Mouse (Mus musculus) MEL (cell line): Measurements from ENCODE around the gene Polr3gl. TPM values are rescaled to one million over a fixed set of nuclear protein-coding genes. Genes with fewer than 3 reads are reported as not detected.

ENCODE experiments used
- DNase-seq: peaks from one replicate; pipeline ENCODE4 v3.0.0; 2011; ENCODE audit warnings: low read depth, low spot score
- H3K27ac ChIP-seq: 2 replicates; pipeline ENCODE4 v1.5.1; 2012; ENCODE audit warnings: low read depth, mild to moderate bottlenecking, control low read depth, low read length, moderate library complexity; ENCODE audit not compliant: control insufficient read depth
- H3K27me3 ChIP-seq, 2 experiments: fragments of 150-350 bp in 1 of 2; sonication (generic) in 1 of 2; 2 replicates each; pipeline ENCODE4 v1.6.1; 2012; ENCODE audit warnings: low read length in 2 of 2, mild to moderate bottlenecking in 2 of 2, improper control_type of control experiment in 1 of 2, moderate library complexity in 1 of 2; ENCODE audit not compliant: insufficient read depth in 2 of 2, control insufficient read depth in 1 of 2
- H3K36me3 ChIP-seq, 2 experiments: 2 replicates each; pipeline ENCODE4 v1.6.1; 2012 to 2014; ENCODE audit warnings: low read length in 2 of 2, improper control_type of control experiment in 1 of 2, inconsistent platforms in 1 of 2, mild to moderate bottlenecking in 1 of 2; ENCODE audit not compliant: insufficient read depth in 2 of 2, control insufficient read depth in 1 of 2
- H3K4me1 ChIP-seq, 2 experiments: fragments of 150-350 bp in 1 of 2; sonication (generic) in 1 of 2; 2 replicates each; pipeline ENCODE4 v1.6.1; 2012; ENCODE audit warnings: low read length in 2 of 2, improper control_type of control experiment in 1 of 2, mild to moderate bottlenecking in 1 of 2; ENCODE audit not compliant: insufficient read depth in 2 of 2, control insufficient read depth in 1 of 2
- H3K4me3 ChIP-seq, 2 experiments: fragments of 150-350 bp in 1 of 2; sonication (generic) in 1 of 2; 2 replicates each; pipeline ENCODE4 v1.5.1; 2012; ENCODE audit warnings: low read depth in 2 of 2, low read length in 2 of 2, mild to moderate bottlenecking in 2 of 2, moderate library complexity in 2 of 2, control low read depth in 1 of 2, improper control_type of control experiment in 1 of 2; ENCODE audit not compliant: control insufficient read depth in 1 of 2, insufficient read depth in 1 of 2
- H3K79me2 ChIP-seq: 2 replicates; pipeline ENCODE4 v1.6.1; 2012; ENCODE audit warnings: mild to moderate bottlenecking, low read length, moderate library complexity; ENCODE audit not compliant: control insufficient read depth, poor library complexity, insufficient read depth
- H3K9ac ChIP-seq: 2 replicates; pipeline ENCODE4 v1.6.1; 2012; ENCODE audit warnings: low read depth, mild to moderate bottlenecking, control low read depth, low read length, moderate library complexity; ENCODE audit not compliant: control insufficient read depth, poor library complexity, severe bottlenecking
- H3K9me3 ChIP-seq: fragments of 150-350 bp; sonication (generic); replicated peaks from 2 replicates; pipeline ENCODE4 v1.6.1; 2012; ENCODE audit warnings: mild to moderate bottlenecking, low read length, improper control_type of control experiment, moderate library complexity; ENCODE audit not compliant: insufficient read depth
- CHD1 ChIP-seq: IDR thresholded peaks from 2 replicates; pipeline ENCODE4 v1.6.1; 2012; ENCODE audit warnings: low read depth, mild to moderate bottlenecking, inconsistent platforms, low read length, improper control_type of control experiment
- CHD2 ChIP-seq: IDR thresholded peaks from 2 replicates; pipeline ENCODE4 v1.6.1; 2011; ENCODE audit warnings: low read length, improper control_type of control experiment
- CTCF ChIP-seq, 3 experiments: IDR thresholded peaks in 2 of 3; conservative IDR thresholded peaks in 1 of 3; 2 replicates each; pipeline ENCODE4 v1.5.1; 2011 to 2012; ENCODE audit warnings: low read length in 3 of 3, low read depth in 2 of 3, mild to moderate bottlenecking in 2 of 3, improper control_type of control experiment in 1 of 3, inconsistent platforms in 1 of 3, mixed read lengths in 1 of 3, moderate library complexity in 1 of 3; ENCODE audit not compliant: control insufficient read depth in 1 of 3, insufficient read depth in 1 of 3, poor library complexity in 1 of 3, severe bottlenecking in 1 of 3
- E2F4 ChIP-seq: IDR thresholded peaks from 2 replicates; pipeline ENCODE4 v1.6.1; 2011; ENCODE audit warnings: low read depth, low read length, improper control_type of control experiment, borderline replicate concordance
- ETS1 ChIP-seq: IDR thresholded peaks from 2 replicates; pipeline ENCODE4 v1.6.1; 2012; ENCODE audit warnings: low read depth, mild to moderate bottlenecking, inconsistent platforms, low read length, improper control_type of control experiment, moderate library complexity
- JUND ChIP-seq: IDR thresholded peaks from 2 replicates; pipeline ENCODE4 v1.6.1; 2011; ENCODE audit warnings: low read depth, mild to moderate bottlenecking, improper control_type of control experiment, low read length
- KAT2A ChIP-seq: conservative IDR thresholded peaks from 2 replicates; pipeline ENCODE4 v1.6.1; 2012; ENCODE audit warnings: low read depth, low read length, improper control_type of control experiment, inconsistent platforms
- MAFK ChIP-seq: IDR thresholded peaks from 2 replicates; pipeline ENCODE4 v1.6.1; 2011; ENCODE audit warnings: low read depth, mild to moderate bottlenecking, low read length, improper control_type of control experiment, borderline replicate concordance
- MEF2A ChIP-seq: IDR thresholded peaks from 2 replicates; pipeline ENCODE4 v1.6.1; 2014; ENCODE audit warnings: low read depth, mild to moderate bottlenecking, inconsistent platforms, low read length, improper control_type of control experiment; ENCODE audit not compliant: poor library complexity, insufficient replicate concordance, severe bottlenecking; ENCODE audit errors: extremely low read depth
- MXI1 ChIP-seq: IDR thresholded peaks from 2 replicates; pipeline ENCODE4 v1.6.1; 2011; ENCODE audit warnings: mild to moderate bottlenecking, low read depth, low read length, improper control_type of control experiment
- MYB ChIP-seq: IDR thresholded peaks from 2 replicates; pipeline ENCODE4 v1.6.1; 2011; ENCODE audit warnings: mild to moderate bottlenecking, low read depth, low read length, improper control_type of control experiment
- MYC ChIP-seq: IDR thresholded peaks from 2 replicates; pipeline ENCODE4 v1.6.1; 2011; ENCODE audit warnings: low read depth, mild to moderate bottlenecking, low read length, improper control_type of control experiment, moderate library complexity
- SIN3A ChIP-seq: IDR thresholded peaks from 2 replicates; pipeline ENCODE4 v1.6.1; 2012; ENCODE audit warnings: low read length, improper control_type of control experiment, inconsistent platforms
- TAL1 ChIP-seq: IDR thresholded peaks from 2 replicates; pipeline ENCODE4 v1.6.1; 2012; ENCODE audit warnings: mild to moderate bottlenecking, inconsistent platforms, low read length, moderate library complexity, mixed read lengths
- TBP ChIP-seq: IDR thresholded peaks from 2 replicates; pipeline ENCODE4 v1.8.0; 2011; ENCODE audit warnings: low read depth, low read length, improper control_type of control experiment
- TCF12 ChIP-seq: IDR thresholded peaks from 2 replicates; pipeline ENCODE4 v1.6.1; 2014; ENCODE audit warnings: low read depth, mild to moderate bottlenecking, inconsistent platforms, low read length, improper control_type of control experiment, moderate library complexity
- UBTF ChIP-seq: IDR thresholded peaks from 2 replicates; pipeline ENCODE4 v1.6.1; 2012; ENCODE audit warnings: low read depth, mild to moderate bottlenecking, inconsistent platforms, low read length, improper control_type of control experiment, moderate library complexity, borderline replicate concordance; ENCODE audit not compliant: insufficient read depth
- USF2 ChIP-seq, 2 experiments: IDR thresholded peaks; 2 replicates each; pipeline ENCODE4 v1.6.1; 2011 to 2012; ENCODE audit warnings: improper control_type of control experiment in 2 of 2, low read length in 2 of 2, borderline replicate concordance in 1 of 2, inconsistent platforms in 1 of 2, low read depth in 1 of 2, mild to moderate bottlenecking in 1 of 2; ENCODE audit not compliant: insufficient read depth in 1 of 2
- ZKSCAN1 ChIP-seq: IDR thresholded peaks from 2 replicates; pipeline ENCODE4 v1.6.1; 2012; ENCODE audit warnings: low read depth, mild to moderate bottlenecking, inconsistent platforms, low read length, improper control_type of control experiment, moderate library complexity
- ZMIZ1 ChIP-seq: IDR thresholded peaks from 2 replicates; pipeline ENCODE4 v1.6.1; 2012; ENCODE audit warnings: low read depth, mild to moderate bottlenecking, inconsistent platforms, low read length, improper control_type of control experiment, moderate library complexity
- ZNF384 ChIP-seq: IDR thresholded peaks from 2 replicates; pipeline ENCODE4 v1.6.1; 2012; ENCODE audit warnings: low read depth, mild to moderate bottlenecking, inconsistent platforms, low read length, improper control_type of control experiment
- polyA plus RNA-seq, 2 experiments: library from polyadenylated mRNA; stranded (reverse) in 1 of 2; unstranded in 1 of 2; fragments of >175 nt in 1 of 2; fragments of >200 nt in 1 of 2; gene quantifications; 2 replicates each; pipeline versions ENCODE4 v1.2.1 to v1.2.4; 2012; ENCODE audit warnings: low replicate concordance in 2 of 2, low read depth in 1 of 2; ENCODE audit not compliant: insufficient read length in 2 of 2, insufficient read depth in 1 of 2, missing spikeins in 1 of 2
- total RNA-seq: library from RNA; depleted of rRNA; stranded (reverse); fragments of 300-350 nt; gene quantifications from 2 replicates; pipeline ENCODE4 v1.2.3, GENCODE M21; 2012

Polr3gl gene
- total and polyA plus RNA-seq, 3 experiments, result 31.1 to 39.8 TPM; not detected in 1

DNA sequence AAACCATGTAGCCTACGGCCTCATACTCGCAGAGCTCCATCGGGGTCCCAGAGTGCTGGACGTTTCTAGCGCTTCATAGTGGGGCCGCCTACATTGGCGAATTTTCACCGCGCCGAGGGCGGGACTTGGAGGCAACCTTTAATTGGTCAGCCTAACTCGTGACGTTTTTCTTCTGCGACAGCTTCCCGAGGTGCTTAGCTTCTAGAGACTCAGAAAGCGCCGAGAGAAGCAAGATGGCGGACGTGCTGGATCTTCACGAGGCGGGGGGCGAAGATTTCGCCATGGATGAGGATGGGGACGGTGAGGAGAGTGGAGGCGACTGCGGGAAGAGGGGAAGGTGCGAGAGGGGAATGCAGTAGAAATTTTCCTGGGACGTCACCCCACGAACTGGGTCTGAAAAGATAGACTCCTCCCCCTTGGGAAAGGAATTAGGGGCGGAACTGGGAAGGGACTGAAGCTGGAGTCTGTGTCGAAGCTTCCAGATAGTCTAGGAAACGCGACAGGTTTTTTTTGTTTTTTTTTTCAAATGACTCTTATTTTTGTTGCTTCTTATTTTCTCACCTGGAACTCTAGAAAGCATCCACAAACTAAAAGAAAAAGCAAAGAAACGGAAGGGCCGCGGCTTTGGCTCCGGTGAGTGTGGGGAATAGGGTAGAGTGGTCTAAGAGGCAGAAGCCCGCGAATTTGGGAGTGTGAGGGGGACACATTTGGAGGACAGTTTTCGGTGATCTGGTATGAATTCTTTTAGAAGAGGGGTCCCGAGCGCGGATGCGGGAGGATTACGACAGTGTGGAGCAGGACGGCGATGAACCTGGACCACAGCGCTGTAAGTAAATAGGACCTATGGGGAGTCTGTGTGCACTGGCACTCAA, 36.0 kb upstream of the Polr3gl start, which contains the start of gene Rbm8a (continued):
- TF ChIP-seq MAFK (no peak), ZKSCAN1 (no peak), TAL1 (no peak), SIN3A (peak; percentile 99), CHD1 (peak; percentile 83; the same call in 1 of the 2 replicates), KAT2A (peak; percentile 81), ZNF384 (no peak), MEF2A (no peak), JUND (peak; percentile 55; the same call in 1 of the 2 replicates), MYC (peak; percentile 83; the same call in 1 of the 2 replicates), TCF12 (peak; percentile 87)

DNA sequence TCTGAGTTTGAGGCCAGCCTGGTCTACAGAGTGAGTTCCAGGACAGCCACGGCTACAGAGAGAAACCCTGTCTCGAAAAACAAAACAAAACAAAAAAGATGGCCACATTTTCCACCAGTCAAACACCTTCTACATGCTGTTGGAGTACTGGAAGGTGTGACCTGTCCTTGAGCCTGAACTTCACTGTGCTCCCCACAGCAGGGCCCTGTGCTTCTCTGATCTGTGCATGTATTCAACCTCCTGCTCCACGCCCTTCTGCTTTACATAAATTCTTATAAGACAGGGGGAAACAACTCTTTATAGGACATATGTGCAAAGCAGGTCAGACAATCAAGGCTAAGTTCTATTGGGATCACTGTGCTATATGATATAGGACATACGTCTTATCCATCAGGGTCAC, 29.2 kb upstream of the Polr3gl start:
- no peaks in the 10 kb centered on the region for H3K27me3 ChIP-seq
- peaks cover 3% of the 10 kb centered on the region; the same call in 1 of the 2 replicates for H3K79me2 ChIP-seq
- no peak for DNase-seq
- peaks cover 0 to 12% of the 10 kb centered on the region in 2 experiments; a peak in 2 of 4 replicates for H3K36me3 ChIP-seq
- no peak overlapping the region for H3K9ac ChIP-seq
- peaks cover 4% of the 10 kb centered on the region in 2 experiments; a peak in 3 of 4 replicates for H3K4me1 ChIP-seq
- no peak overlapping the region for H3K27ac ChIP-seq
- TF ChIP-seq ETS1, result no peak
- TF ChIP-seq CTCF (IDR thresholded peaks at IDR 0.05 in 2 of 3, conservative IDR thresholded peaks at IDR 0.05 in 1 of 3; ENCODE audit: control insufficient read depth in 1 of 3, insufficient read depth in 1 of 3, low read depth in 2 of 3, low read length in 3 of 3, poor library complexity in 1 of 3, severe bottlenecking in 1 of 3), result no peak
- TF ChIP-seq MYB, result no peak
- no peak for TF ChIP-seq TAL1
- TF ChIP-seq ZMIZ1, result no peak
- no peak for TF ChIP-seq TBP
- no peak for TF ChIP-seq ZNF384
- TF ChIP-seq USF2 (IDR thresholded peaks at IDR 0.05; ENCODE audit: borderline replicate concordance in 1 of 2, insufficient read depth in 1 of 2, low read depth in 1 of 2, low read length in 2 of 2), result no peak
- TF ChIP-seq E2F4, result no peak
- TF ChIP-seq CHD2, result no peak
- TF ChIP-seq MXI1, result no peak
- no peak for TF ChIP-seq UBTF
- TF ChIP-seq JUND, result no peak
- TF ChIP-seq, all 39 proteins: peak for 0
- Histone ChIP-seq H3K9me3 (no peaks in the 10 kb centered on the region), H3K4me3 (no peak overlapping the region)
